Mouse (Mus musculus) kidney, embryonic 15.5 days (tissue): ENCODE measurements around the gene Cdsn. TPM values are rescaled to one million over a fixed set of nuclear protein-coding genes. Genes with fewer than 3 reads are reported as not detected.

Experiments used
- polyA plus RNA-seq: library from polyadenylated mRNA; unstranded; fragments of >200 nt; fragmentation: Nextera tagmentation; extraction: Ambion mirVana; gene quantifications from 2 replicates; pipeline ENCODE4 v1.2.1, GENCODE M21; 2015

Cdsn gene
- polyA plus RNA-seq, 1 experiment from 2014 or later = not detected

Other genes starting within 250 kb of the Cdsn start
- gene H2-Q1, start 231.7 kb upstream of the Cdsn start, polyA plus RNA-seq = 0.13 TPM in 1 of 2 replicates, not detected in the other
- gene H2-Q2, start 209.9 kb upstream of the Cdsn start, polyA plus RNA-seq = 0.64 and 0.80 TPM in 2 replicates
- 4.0 and 4.1 TPM in 2 replicates for gene H2-Q4, start 172.5 kb upstream of the Cdsn start, polyA plus RNA-seq
- 3.0 and 5.2 TPM in 2 replicates for gene H2-Q6, start 127.3 kb upstream of the Cdsn start, polyA plus RNA-seq
- 12.7 and 13.9 TPM in 2 replicates for gene H2-Q7, start 113.0 kb upstream of the Cdsn start, polyA plus RNA-seq
- 2.0 and 4.7 TPM in 2 replicates for gene H2-Q10, start 82.0 kb upstream of the Cdsn start, polyA plus RNA-seq
- 0.13 TPM in 1 of 2 replicates, not detected in the other for gene Pou5f1, start 46.1 kb upstream of the Cdsn start, polyA plus RNA-seq
- gene Tcf19, start 35.3 kb upstream of the Cdsn start, polyA plus RNA-seq = 69.5 and 71.7 TPM in 2 replicates
- gene Cchcr1, start 35.0 kb upstream of the Cdsn start, polyA plus RNA-seq = 19.9 and 21.7 TPM in 2 replicates
- 0.94 and 1.5 TPM in 2 replicates for gene Psors1c2, start 18.9 kb upstream of the Cdsn start, polyA plus RNA-seq
- 0.13 TPM in 1 of 2 replicates, not detected in the other for gene 2300002M23Rik, start 15.3 kb downstream of the Cdsn start, polyA plus RNA-seq
- 1.8 and 2.9 TPM in 2 replicates for gene Sfta2, start 49.4 kb downstream of the Cdsn start, polyA plus RNA-seq
- gene Gm9573, start 74.5 kb downstream of the Cdsn start, polyA plus RNA-seq = not detected in 2 replicates
- gene Mucl3, start 91.6 kb downstream of the Cdsn start, polyA plus RNA-seq = 0.26 TPM in 2 replicates
- 15.9 and 18.8 TPM in 2 replicates for gene Vars2, start 115.5 kb downstream of the Cdsn start, polyA plus RNA-seq
- gene Gtf2h4, start 121.6 kb downstream of the Cdsn start, polyA plus RNA-seq = 48.5 and 49.9 TPM in 2 replicates
- gene Ddr1, start 152.5 kb downstream of the Cdsn start, polyA plus RNA-seq = 83.0 and 86.1 TPM in 2 replicates